Mouse (Mus musculus) naive thymus-derived CD4-positive, alpha-beta T cell, adult 2 months (primary cell): ENCODE results near the gene Gm5788.
"Not testable (repeated sequence)": the region's sequence is repeated elsewhere in the genome, so short reads cannot be mapped to it uniquely, and the experiment has no call there.

Experiments used
- DNase-seq: peaks from one replicate; pipeline ENCODE4 v3.0.0-alpha.2; 2011; ENCODE audit warnings: low read depth

Gm5788 gene

GRCm38 (mm10) chr12:87494421-87494820, at the start of gene Gm5788:
Gm5788 (plus strand) TSS chr12:87494721.
- not testable (repeated sequence) for DNase-seq

- no peak for DNase-seq
Observed at GRCm38 (mm10) chr12:87449456-87449855, 45.1 kb upstream of the Gm5788 start.

DNA sequence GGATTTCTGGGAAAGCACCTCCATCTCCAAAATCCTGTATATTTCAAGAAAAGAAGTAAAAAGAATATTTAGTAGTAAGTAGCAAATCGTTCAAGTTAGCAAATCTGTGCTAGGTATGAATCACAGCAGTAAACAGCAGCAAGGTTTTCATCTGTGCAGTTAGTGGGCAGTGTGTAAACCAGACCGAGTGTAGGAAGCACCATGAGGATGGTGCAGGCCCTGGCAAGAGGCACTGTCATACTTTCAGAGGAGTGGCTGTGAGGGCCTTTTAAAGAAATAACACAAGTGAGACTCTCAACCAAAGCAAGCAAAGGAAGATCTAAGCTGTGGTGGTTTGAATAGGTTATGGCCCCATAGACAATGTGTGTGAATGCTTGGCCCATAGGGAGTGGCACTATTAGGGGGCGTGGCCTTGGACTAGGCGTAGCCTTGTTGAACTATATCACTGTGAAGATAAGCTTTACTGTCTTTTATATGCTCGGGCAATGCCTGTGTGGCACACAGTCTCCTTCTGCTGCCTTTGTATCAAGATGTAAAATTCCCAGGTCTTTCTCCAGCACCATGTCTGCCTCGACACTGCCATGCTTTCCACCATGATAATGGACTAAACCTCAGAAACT, 29.7 kb upstream of the Gm5788 start:
- DNase-seq: no peak

- peak; percentile 18 for DNase-seq
Observed at GRCm38 (mm10) chr12:87470263-87471136, 24.0 kb upstream of the Gm5788 start.

DNA sequence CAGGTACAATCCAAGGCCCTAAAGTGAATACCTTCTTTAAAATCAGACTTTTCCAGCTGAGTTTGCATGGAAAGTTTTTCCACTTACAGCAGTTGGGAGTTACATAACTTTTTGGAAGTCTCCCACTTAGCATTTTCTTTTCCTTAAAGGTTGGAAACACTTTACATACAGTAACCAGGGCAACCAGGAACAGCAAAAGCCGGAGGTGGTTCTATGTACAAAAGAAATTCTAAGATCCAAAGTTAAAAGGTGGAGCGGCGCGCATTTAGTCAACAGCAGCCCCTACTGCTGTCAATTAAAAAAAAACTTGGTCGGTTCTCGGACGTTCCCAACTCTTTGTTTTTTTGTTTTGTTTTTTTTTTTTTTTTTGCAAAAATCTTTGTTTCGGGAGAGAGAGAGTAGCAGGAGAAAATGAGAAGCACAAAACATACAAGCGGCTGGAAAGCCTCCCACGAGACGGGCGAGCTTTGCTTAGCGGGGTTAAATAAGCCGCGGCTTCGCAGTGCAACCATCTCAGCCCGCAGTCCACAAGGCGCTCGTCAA, 23.0 kb upstream of the Gm5788 start:
- no peak for DNase-seq

GRCm38 (mm10) chr12:87471964-87472786, 22.3 kb upstream of the Gm5788 start, which contains the start of gene Snw1:
Snw1 (minus strand) TSS chr12:87472274.
- peak; percentile 97 for DNase-seq

DNA sequence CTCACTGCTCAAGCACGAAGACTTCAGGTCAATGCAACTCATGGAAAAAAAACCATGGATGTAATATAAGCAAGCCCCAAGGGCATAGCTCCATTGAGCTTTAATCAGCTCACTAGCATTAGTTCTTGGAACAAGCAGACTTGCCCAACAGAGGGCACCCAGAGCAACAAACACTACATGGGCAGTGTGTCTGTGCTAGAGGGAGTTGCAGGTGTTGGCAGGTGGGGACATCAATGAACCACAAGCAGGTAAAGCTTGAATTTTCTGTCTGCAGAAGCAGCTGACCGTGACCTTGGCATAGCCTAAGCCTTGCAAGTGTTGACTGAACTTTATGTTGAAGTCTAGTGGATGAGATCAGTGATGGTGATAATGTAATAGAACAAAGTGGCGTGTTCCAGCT, 19.8 kb upstream of the Gm5788 start:
- no peak for DNase-seq

DNA sequence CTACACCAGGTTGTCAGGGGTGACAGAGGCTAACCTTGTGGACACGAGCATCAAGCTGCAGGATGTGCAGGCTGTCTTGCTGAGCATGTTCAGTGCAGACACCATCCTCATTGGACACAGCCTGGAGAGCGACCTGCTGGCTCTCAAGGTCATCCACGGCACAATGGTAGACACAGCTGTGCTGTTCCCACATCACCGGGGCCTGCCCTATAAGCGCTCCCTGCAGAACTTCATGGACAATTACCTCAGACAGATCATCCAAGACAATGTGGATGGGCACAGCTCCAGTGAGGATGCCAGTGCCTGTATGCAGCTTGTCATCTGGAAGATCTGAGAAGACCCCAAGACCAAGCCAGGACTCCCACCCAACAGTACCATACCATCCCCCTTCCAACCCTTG, 12.0 kb upstream of the Gm5788 start:
- not testable (repeated sequence) for DNase-seq

DNA sequence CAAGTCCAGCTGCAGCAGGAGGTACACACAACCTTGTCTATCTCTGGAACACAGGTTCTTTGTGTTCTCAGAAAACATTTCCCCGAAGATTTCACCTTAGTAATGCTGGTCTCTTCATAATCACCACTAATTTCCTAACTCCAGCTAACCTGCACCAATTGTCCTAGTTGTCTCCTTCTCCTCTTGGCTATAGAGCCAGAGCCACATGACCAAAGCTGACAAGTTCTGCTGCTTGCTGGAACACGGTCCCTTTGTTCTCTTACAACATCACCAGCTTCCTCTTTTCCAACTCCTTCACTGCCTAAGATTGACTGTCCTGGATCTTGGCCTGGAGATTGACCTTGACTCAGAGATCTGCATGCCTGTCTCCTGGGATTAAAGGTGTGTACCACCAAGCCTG, 5.8 kb upstream of the Gm5788 start:
- not testable (repeated sequence) for DNase-seq

DNA sequence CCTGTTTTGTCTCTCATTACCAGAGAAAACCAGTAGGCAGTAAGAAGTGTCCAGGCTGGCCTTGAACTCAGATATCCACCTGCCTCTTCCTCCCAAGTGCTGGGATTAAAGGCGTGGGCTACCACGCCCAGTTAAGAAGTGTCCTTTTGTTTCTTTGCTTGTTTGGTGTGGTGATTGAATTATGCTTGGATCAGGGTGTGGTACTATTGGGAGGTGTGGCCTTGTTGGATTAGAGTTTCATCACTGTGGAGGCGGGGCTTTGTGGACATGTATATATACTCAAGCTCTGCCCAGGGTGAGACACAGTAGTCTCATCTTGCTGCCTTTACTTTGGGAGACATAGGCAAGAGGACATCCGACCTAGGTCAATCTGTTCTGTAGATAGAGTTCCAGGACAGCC, 19.5 kb downstream of the Gm5788 start, which contains the start of gene Gm8300:
Gene Gm8300 (plus strand): TSS at position 301 of the 400 bp plus-strand sequence.
- not testable (repeated sequence) for DNase-seq

DNA sequence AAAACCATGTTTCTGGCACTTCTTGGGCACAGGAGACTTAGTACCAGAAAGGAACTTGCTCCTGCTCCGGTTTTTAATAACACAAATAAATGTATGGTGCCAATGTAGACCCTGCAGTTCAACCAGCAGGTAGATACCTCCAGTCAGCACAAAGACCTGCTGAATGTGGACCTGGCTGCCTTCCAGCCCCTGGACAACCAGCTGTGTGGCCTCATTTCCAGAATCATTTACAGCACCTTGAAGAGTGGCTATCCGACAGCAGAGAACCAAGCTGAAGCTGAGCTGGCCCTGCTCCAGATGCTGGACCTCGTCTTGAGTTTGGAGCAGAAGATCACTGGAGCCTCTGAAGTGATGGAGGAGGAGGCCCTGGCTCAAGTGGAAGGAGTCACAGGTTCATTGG, 25.1 kb downstream of the Gm5788 start:
- DNase-seq: not testable (repeated sequence)

GRCm38 (mm10) chr12:87543927-87544326, 49.4 kb downstream of the Gm5788 start:
- no peak for DNase-seq
